Mouse (Mus musculus) forebrain, embryonic 13.5 days (tissue): Measurements from ENCODE around the gene Ttc39d. TPM values are rescaled to one million over a fixed set of nuclear protein-coding genes. Genes with fewer than 3 reads are reported as not detected.
A peak's percentile ranks its signal among the peaks of the same experiment; 100 is the strongest.

Experiments used
- ATAC-seq: fragments of 200-750 bp; cut with Nextera tagmentation; 2 replicates; pipeline ENCODE4 v1.8.0; 2017
- H3K27ac ChIP-seq: fragments of 300-500 bp; sonication (generic); 2 replicates; pipeline ENCODE4 v1.5.1; 2015; ENCODE audit warnings: inconsistent platforms, mild to moderate bottlenecking, moderate library complexity
- H3K27me3 ChIP-seq: fragments of 300-500 bp; sonication (generic); 2 replicates; pipeline ENCODE4 v1.6.1; 2015; ENCODE audit warnings: mild to moderate bottlenecking, inconsistent platforms
- H3K36me3 ChIP-seq: fragments of 300-500 bp; sonication (generic); 2 replicates; pipeline ENCODE4 v1.6.1; 2015; ENCODE audit warnings: mild to moderate bottlenecking, inconsistent platforms; ENCODE audit not compliant: poor library complexity, severe bottlenecking
- H3K4me1 ChIP-seq: fragments of 300-500 bp; sonication (generic); 2 replicates; pipeline ENCODE4 v1.6.1; 2015; ENCODE audit warnings: inconsistent platforms
- H3K4me2 ChIP-seq: fragments of 300-500 bp; sonication (generic); 2 replicates; pipeline ENCODE4 v1.6.1; 2015; ENCODE audit warnings: inconsistent platforms, mild to moderate bottlenecking, moderate library complexity
- H3K4me3 ChIP-seq: fragments of 300-500 bp; sonication (generic); 2 replicates; pipeline ENCODE4 v1.5.1; 2015; ENCODE audit warnings: mild to moderate bottlenecking, inconsistent platforms
- H3K9ac ChIP-seq: fragments of 300-500 bp; sonication (generic); 2 replicates; pipeline ENCODE4 v1.6.1; 2015; ENCODE audit warnings: mild to moderate bottlenecking, inconsistent platforms
- H3K9me3 ChIP-seq: fragments of 300-500 bp; sonication (generic); replicated peaks from 2 replicates; pipeline ENCODE4 v1.6.1; 2016; ENCODE audit warnings: inconsistent platforms
- WGBS: fragments of 180-500 bp; shearing (Covaris S2); methylation state at CpG from one replicate; pipeline ENCODE4 v1.1.7; 2015; 5-methylcytosine and 5-hydroxymethylcytosine counted together
- polyA plus RNA-seq: library from polyadenylated mRNA; unstranded; fragments of >200 nt; fragmentation: Nextera tagmentation; extraction: Ambion mirVana; gene quantifications from 2 replicates; pipeline ENCODE4 v1.2.1, GENCODE M21; 2015

Gene Ttc39d
- polyA plus RNA-seq, 1 experiment from 2014 or later: 0.13 TPM

DNA sequence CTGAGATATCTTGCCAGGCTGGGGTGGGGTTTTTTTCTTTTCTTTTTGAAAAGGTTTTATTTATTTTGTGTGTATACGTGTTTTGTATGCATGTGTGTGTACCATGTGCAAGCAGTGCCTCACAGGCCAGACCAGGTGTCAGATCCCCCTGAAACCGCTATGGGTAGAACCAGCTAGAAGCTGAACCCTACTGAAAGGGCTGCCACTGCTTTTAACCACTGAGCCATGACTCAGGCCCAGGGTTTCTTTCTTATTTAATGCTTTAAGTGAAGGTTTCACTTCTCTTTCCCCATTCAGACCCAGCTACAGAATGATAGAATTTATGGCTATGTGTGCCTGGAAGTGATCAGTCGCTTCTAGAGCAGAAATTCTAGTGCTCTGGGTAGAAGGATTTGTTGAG, 29.5 kb downstream of the Ttc39d start:
- peaks cover 45% of the 10 kb centered on the region for H3K36me3 ChIP-seq
- 97% methylated on average over 3 of the region's 3 CpGs for WGBS

DNA sequence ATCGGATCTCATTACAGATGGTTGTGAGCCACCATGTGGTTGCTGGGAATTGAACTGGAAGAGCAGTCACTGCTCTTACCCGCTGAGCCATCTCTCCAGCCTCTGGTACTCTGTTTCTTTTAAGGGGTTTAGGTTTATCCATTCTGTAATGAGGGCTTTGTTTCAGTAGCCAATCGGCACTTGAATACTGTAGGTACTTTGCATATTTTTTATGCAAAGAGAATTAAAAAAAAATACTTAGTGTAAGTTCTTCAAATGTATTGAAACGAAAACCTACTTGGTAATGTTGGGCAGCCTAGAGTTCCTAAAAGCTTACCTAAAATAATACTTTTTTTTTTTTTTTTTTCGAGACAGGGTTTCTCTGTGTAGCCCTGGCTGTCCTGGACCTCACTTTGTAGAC, 30.2 kb downstream of the Ttc39d start:
- no peak overlapping the region for H3K4me2 ChIP-seq
- H3K27ac ChIP-seq: no peak overlapping the region
- peaks cover 52% of the 10 kb centered on the region for H3K36me3 ChIP-seq
- H3K9ac ChIP-seq: no peak overlapping the region
- no peaks in the 10 kb centered on the region for H3K27me3 ChIP-seq
- no peaks in the 10 kb centered on the region for H3K4me1 ChIP-seq
- H3K4me3 ChIP-seq: no peak overlapping the region
- 90% methylated on average over 5 of the region's 5 CpGs for WGBS
- H3K9me3 ChIP-seq: no peaks in the 10 kb centered on the region
- no peak for ATAC-seq

More for the DNA sequence above, 29.5 kb downstream of the Ttc39d start:
- no peak overlapping the region for H3K9ac ChIP-seq
- H3K4me2 ChIP-seq: no peak overlapping the region
- no peaks in the 10 kb centered on the region for H3K9me3 ChIP-seq
- H3K27ac ChIP-seq: no peak overlapping the region
- no peak for ATAC-seq
- H3K4me3 ChIP-seq: no peak overlapping the region
- no peaks in the 10 kb centered on the region for H3K4me1 ChIP-seq
- H3K27me3 ChIP-seq: no peaks in the 10 kb centered on the region

DNA sequence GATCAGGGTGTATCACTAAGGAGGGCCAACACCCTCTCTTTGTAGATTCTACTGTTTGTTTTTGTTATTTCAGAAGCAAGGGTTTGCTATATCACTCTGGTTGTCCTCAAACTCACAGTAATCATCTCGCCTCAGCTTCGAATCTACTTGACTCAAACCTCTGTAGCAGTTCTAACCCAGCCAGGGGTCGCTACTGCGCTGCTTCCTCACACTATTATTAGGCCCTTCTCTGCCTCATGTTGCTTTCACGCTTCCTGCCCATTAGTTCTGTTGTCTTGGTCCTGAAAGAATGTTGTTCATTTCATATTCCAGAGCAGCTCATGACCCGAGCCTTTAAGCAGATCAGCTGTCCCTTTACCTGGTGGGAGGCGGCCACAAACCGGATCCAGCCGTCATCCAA, 34.3 kb downstream of the Ttc39d start:
- no peaks in the 10 kb centered on the region for H3K27me3 ChIP-seq
- no peak for ATAC-seq
- H3K27ac ChIP-seq: no peak overlapping the region
- no peaks in the 10 kb centered on the region for H3K9me3 ChIP-seq
- 90% methylated on average over 9 of the region's 9 CpGs for WGBS
- H3K4me1 ChIP-seq: no peaks in the 10 kb centered on the region
- no peak overlapping the region for H3K4me3 ChIP-seq
- H3K36me3 ChIP-seq: peaks cover 90% of the 10 kb centered on the region
- no peak overlapping the region for H3K4me2 ChIP-seq
- no peak overlapping the region for H3K9ac ChIP-seq

DNA sequence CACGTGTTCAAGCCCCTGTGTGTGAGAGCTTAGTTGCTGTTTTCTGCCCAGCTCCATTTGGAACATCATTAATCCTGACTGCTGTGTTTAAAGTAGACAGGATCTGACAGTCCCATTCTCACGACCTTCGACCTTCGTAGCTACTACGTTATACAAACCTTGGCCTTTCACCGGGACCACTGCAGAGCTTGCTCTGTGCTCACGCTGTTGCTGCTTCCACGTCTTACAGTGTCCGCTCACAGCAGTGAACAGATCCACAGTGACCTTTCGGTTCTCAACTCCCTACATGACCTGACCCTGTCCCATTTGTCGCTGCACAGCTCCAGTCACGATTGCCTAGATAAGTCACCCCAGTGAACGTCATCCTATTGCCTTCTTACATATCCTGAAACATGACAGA, 35.9 kb downstream of the Ttc39d start:
- H3K27ac ChIP-seq: no peak overlapping the region

DNA sequence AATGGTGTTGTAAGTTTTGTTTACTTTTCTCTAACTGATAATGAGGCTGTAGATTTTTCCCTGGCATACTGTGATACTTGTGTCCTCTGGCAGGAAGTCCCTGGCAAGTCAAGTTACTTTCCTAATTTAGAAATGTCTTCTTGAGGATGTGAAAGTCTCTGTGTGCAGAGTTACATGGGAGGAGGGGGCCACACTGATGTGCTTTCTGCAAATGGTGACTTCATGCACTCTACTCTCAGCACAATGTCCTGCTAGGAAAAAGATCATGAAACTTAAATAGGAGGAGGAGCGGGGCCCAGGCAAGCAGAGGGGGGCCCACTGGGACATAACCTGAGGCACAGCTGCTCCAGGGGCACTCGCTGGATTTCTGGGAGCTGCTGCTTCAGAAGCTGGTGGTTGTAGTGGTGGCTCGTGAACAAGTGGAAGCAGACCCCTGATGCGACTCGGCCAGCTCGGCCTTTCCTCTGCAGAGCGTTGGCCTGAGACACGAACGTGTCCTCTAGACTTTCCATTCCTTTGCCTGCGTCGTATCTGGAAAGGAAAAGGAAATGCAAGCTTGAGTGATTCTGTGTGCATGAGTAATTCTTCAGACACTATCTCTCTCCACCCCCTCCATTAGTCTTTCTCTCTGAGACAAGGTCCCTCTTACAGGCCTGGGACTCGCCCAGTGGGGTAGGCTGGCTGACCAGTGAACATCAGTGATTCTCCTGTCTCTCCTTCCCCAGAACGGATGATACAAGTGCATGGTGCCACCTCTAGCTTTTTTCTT, 45.7 kb downstream of the Ttc39d start:
- 85% methylated on average over 13 of the region's 13 CpGs for whole genome bisulfite sequencing
- H3K4me2 ChIP-seq: no peak overlapping the region
- no peaks in the 10 kb centered on the region for H3K9me3 ChIP-seq
- H3K27ac ChIP-seq: no peak overlapping the region
- H3K36me3 ChIP-seq: peaks cover 97% of the 10 kb centered on the region
- H3K4me1 ChIP-seq: no peaks in the 10 kb centered on the region
- ATAC-seq: no peak
- H3K27me3 ChIP-seq: no peaks in the 10 kb centered on the region
- H3K4me3 ChIP-seq: no peak overlapping the region
- H3K9ac ChIP-seq: no peak overlapping the region

More for the DNA sequence above, 35.9 kb downstream of the Ttc39d start:
- H3K4me3 ChIP-seq: no peak overlapping the region
- H3K9me3 ChIP-seq: no peaks in the 10 kb centered on the region
- H3K36me3 ChIP-seq: peaks cover 96% of the 10 kb centered on the region
- H3K4me1 ChIP-seq: no peaks in the 10 kb centered on the region
- H3K9ac ChIP-seq: no peak overlapping the region
- no peak for ATAC-seq
- no peaks in the 10 kb centered on the region for H3K27me3 ChIP-seq
- H3K4me2 ChIP-seq: no peak overlapping the region
- WGBS: 88% methylated on average over 13 of the region's 13 CpGs

DNA sequence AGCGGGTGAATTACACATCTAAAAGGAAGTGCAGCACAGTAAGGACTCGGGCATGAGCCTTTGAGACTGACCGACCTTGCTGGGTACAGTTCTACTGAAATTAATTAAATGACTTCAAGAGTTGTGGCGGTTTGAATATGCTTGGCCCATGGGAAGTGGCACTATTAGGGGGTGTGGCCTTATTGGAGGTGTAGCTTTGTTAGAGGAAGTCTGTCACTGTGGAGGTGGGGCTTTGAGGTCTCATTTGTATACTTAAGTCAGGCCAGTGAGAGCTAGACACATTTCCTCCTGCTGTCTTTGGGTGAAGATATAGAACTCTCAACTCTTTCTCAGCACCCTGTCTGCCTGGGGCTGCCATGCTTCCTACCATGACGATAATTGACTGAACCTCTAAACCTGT, 47.2 kb downstream of the Ttc39d start:
- Histone ChIP-seq H3K27me3 (no peaks in the 10 kb centered on the region), H3K4me3 (no peak overlapping the region), H3K4me2 (no peak overlapping the region), H3K4me1 (no peaks in the 10 kb centered on the region), H3K9ac (no peak overlapping the region), H3K9me3 (no peaks in the 10 kb centered on the region), H3K36me3 (peaks cover 97% of the 10 kb centered on the region), H3K27ac (no peak overlapping the region)
- WGBS: 95% methylated on average over 5 of the region's 5 CpGs
- no peak for ATAC-seq

DNA sequence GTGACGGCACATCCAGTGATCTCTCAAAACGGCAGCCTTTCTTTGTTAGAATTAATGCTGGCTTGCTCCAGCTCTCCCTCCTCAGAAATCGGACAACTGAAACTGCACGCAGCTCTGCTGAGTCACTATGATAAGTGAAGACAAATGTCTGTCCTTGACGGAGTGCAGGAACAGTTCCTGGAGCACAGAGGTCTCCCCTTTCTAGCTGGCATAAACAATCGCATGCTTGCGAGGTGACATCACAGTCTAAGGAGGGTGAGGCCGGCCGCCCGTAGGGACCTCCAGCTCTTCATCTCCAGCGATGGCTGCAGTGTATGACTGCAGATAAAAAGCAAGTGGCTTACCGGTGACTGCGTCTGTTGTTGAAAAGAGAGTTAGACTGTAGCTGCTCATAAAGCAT, 47.9 kb downstream of the Ttc39d start:
- H3K36me3 ChIP-seq: peaks cover 97% of the 10 kb centered on the region
- H3K4me2 ChIP-seq: no peak overlapping the region
- no peaks in the 10 kb centered on the region for H3K9me3 ChIP-seq
- WGBS: 54% methylated on average over 13 of the region's 13 CpGs
- no peak overlapping the region for H3K4me3 ChIP-seq
- peak; percentile 38; the same call in 1 of the 2 replicates for ATAC-seq
- H3K9ac ChIP-seq: no peak overlapping the region
- H3K27me3 ChIP-seq: no peaks in the 10 kb centered on the region
- H3K27ac ChIP-seq: no peak overlapping the region
- H3K4me1 ChIP-seq: no peaks in the 10 kb centered on the region

DNA sequence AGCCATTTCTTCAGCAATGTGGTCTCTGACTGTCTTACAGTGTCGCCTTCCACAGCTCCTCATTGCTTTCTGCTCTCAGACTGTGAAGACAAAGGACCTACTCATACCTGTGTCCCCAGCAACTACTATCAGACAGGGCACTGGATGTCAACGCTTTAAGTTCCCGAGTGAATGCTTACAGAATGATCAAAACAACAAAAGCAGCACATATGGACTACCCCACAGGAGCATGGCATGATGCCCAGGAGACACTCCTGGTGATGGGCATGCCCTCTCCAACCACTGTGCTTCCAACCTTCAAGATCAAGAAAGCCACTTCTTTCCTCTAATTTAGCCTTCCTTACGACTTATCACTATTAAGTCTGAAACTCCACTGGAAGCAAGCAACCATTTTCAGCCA, 59.8 kb downstream of the Ttc39d start:
- H3K9ac ChIP-seq: no peak overlapping the region
- H3K36me3 ChIP-seq: peaks cover 92% of the 10 kb centered on the region
- no peak overlapping the region for H3K4me3 ChIP-seq
- WGBS: 95% methylated on average over 4 of the region's 4 CpGs
- no peaks in the 10 kb centered on the region for H3K27me3 ChIP-seq
- no peak overlapping the region for H3K27ac ChIP-seq
- H3K9me3 ChIP-seq: no peaks in the 10 kb centered on the region
- no peak overlapping the region for H3K4me2 ChIP-seq
- ATAC-seq: no peak
- H3K4me1 ChIP-seq: no peaks in the 10 kb centered on the region

Other genes starting within 250 kb of the Ttc39d start
- 82.6 and 85.4 TPM in 2 replicates for gene Hnrnpll, start 145.1 kb upstream of the Ttc39d start, polyA plus RNA-seq
- gene Galm, start 80.0 kb upstream of the Ttc39d start, polyA plus RNA-seq: 3.4 and 4.6 TPM in 2 replicates
- 747 and 755 TPM in 2 replicates for gene Srsf7, start 153 bp upstream of the Ttc39d start, polyA plus RNA-seq
- gene Gemin6, start 17.0 kb downstream of the Ttc39d start, polyA plus RNA-seq: 33.6 and 35.8 TPM in 2 replicates
- gene Morn2, start 82.7 kb downstream of the Ttc39d start, polyA plus RNA-seq: 49.0 and 51.0 TPM in 2 replicates
- 28.6 and 32.0 TPM in 2 replicates for gene Dhx57, start 83.0 kb downstream of the Ttc39d start, polyA plus RNA-seq
- gene Arhgef33, start 99.9 kb downstream of the Ttc39d start, polyA plus RNA-seq: 0.65 and 0.96 TPM in 2 replicates
- 2.0 and 2.1 TPM in 2 replicates for gene Gm10190, start 166.1 kb downstream of the Ttc39d start, polyA plus RNA-seq